Mouse (Mus musculus): ENCODE results near the gene Gm13088.
"Not testable (repeated sequence)": the region's sequence is repeated elsewhere in the genome, so short reads cannot be mapped to it uniquely, and the experiment has no call there.

The Gm13088 gene

DNA sequence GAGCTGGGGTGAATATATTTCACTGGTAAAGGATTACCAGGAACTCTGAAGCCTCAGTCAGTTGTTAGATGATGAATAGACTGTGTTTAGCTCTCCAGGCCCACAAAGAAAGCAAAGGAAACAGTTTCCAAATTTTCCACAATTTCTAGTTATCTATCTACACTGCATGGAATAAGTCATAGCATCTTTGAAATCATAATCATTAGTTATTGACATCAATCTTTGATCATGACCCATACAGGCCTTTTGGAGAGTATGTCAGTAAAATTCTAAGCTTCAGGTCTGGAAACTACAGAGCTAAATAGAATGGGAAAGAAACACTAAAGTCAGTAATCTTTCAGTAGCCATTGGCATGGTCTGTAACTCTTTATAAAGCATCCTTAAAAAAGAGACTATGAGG is at the start of gene Gm13088:
Gene Gm13088 (minus strand): TSS at position 101 of the 400 bp plus-strand sequence.
- DNase-seq, result not testable (repeated sequence)

DNA sequence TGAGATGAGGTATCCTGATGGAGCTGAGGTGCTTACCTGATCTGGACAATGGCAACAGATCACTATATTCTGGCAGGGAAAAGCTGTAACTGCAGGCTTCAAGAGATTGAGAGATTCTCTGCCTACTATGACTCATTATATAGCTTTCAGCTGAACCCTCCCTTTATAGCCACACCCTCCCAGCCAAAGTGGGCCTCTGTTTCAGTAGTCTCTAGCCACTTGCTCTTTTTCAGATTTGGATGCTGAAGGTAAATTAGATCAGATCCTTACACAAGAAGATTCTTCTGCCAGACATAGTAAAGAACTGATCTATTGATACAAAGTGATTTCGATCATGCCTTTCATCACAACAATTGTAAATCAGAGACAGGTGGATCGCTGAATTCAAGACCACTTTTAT is 45.6 kb upstream of the Gm13088 start, which contains the start of gene Gm13089:
Gene Gm13089 (minus strand): TSS at position 101 of the 400 bp plus-strand sequence.
- no peak for DNase-seq

DNA sequence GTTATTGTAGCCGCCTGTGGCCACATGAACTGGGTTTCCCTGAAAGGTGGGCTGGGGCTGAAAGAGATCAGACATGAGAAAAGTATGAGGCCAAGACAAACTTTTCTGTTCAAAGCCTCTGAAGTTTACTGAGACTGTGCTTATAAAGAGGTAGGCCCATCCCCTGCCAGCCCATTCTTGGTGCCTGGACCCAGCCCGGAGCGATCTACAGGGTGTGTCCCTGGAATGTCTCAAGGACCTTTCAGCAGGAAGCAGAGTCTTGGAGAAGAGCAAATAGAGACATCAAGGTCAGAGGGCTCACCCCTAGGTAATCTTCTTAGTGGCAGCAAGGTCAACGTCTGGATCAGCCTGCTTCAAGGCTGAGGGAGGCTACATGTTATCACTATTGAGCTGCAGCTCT is 38.9 kb downstream of the Gm13088 start:
- DNase-seq, result not testable (repeated sequence)

DNA sequence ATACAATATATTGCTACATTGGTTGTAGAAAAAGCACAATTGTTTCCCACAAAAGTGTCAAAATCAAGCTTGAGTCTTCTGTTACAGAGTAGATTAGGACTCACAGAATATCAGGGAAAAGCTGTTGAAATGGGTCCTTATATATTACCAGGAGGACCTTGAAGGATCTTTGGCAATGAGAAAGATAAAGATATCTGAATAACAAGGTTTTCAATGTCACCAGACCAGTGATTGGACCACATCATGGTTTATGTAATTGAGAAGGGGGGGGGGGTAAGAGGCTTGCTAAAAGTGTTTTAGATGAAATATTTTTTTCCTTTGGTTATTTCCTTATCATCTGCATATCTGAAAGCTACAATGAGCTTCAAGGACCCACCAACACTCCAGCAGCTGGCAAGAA is 42.3 kb downstream of the Gm13088 start, which contains the start of gene Gm13083:
Gene Gm13083 (plus strand): TSS at position 301 of the 400 bp plus-strand sequence.
- not testable (repeated sequence) for DNase-seq

DNA sequence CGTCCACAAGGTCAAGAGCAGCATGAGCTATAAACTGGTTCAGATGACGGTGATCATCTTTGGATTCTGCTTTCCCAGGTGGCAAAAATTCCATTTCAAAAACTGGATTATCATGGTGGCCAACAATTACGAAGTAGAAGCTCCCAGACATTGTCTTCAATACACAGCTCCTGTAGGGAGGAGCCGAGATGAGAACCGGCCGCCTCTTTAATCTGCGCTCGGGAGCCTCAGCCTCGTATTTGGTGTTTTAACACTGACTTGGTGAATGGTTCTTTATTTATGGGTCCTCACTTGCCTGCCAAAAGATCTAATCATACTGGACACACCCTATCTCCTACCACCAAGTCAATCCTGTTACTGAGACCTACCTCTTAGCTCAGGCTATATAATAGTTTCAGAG is 45.1 kb downstream of the Gm13088 start:
- DNase-seq, result not testable (repeated sequence)
